Mouse (Mus musculus): ENCODE measurements around the gene Rbfox1.

DNA sequence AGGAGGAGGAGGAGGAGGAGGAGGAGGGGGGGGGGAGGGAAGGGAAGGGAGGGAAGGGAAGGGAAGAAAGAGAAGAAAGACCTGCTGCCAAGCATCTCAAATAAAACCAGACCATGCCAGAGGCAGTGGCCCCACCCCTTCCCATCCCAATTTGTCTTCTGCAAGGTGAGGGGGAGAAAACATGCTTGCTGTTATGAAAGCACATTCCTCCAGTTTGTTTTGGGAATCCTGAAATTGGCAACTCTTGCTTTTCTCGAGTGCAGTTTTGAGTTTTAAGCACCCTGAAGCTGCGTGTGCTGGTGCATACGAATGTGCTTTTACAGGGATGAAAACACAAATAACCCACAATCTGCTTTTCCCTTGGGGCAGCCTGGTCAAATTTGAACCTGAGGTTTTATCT is 380.5 kb downstream of the Rbfox1 start:
- TF ChIP-seq CTCF (IDR thresholded peaks at IDR 0.05; ENCODE audit: low read depth, low read length) = no peak
- TF ChIP-seq POLR2A (IDR thresholded peaks at IDR 0.05; ENCODE audit: extremely low read depth, insufficient read depth, low read length) = no peak
